26 mouse cellular contexts compared by ENCODE assay signal in the genomic region with DNA sequence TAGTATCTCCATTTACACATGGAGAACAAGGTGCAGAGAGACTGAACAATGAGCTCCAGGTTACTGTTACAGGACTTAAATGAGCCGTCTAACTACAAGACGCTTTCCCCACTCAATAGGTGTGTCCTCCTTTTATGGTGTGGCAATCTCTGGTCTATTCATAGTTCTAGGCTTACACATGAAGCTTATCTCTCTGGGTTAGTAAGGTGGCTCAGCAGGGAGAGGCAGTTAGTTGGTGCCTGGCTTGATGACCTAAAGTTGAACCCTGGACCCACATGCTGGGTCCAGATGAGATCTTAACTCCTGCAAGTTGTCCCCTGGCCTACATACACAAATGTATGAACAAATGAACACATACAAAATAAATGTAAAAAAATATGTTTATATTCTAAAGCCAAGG. TPM values are rescaled to one million over a fixed set of nuclear protein-coding genes. Genes with fewer than 3 reads are reported as not detected.
A peak's percentile ranks its signal among the peaks of the same experiment; 100 is the strongest.
DNase-seq lines count a peak whose midpoint lies in the region; ATAC-seq lines count a peak whose summit lies in the region.
"Had no signal": no experiment of that assay in that cellular context is flagged by ENCODE, and none has a peak within 500 bp of the region (broad histone marks: within the 10 kb centered on the region; RNA-seq: fewer than 3 reads in every experiment).

No protein-coding gene starts in this region.

- no peak overlapping the region for H3K4me3 ChIP-seq in heart, embryonic 13.5 days
- no peak overlapping the region for H3K4me3 ChIP-seq in heart, embryonic 16.5 days (ENCODE audit: low read length)
- H3K4me3 ChIP-seq in liver, embryonic 12.5 days, result no peak overlapping the region
- no peak overlapping the region for H3K4me3 ChIP-seq in stomach, embryonic 14.5 days (ENCODE audit: low read depth, low read length)
- H3K4me3 ChIP-seq: embryonic facial prominence, embryonic 15.5 days; forebrain, embryonic 10.5 days; hindbrain, embryonic 12.5 days; myocyte; neural tube, embryonic 15.5 days had no signal

- H3K9me3 ChIP-seq in heart, embryonic 13.5 days, result no peaks in the 10 kb centered on the region
- H3K9me3 ChIP-seq in heart, embryonic 16.5 days (replicated peaks; ENCODE audit: control insufficient read depth, low read length), result no peaks in the 10 kb centered on the region
- no peaks in the 10 kb centered on the region for H3K9me3 ChIP-seq in liver, embryonic 12.5 days (replicated peaks)
- H3K9me3 ChIP-seq in stomach, embryonic 14.5 days (ENCODE audit: control insufficient read depth, low read depth, low read length), result no peaks in the 10 kb centered on the region
- H3K9me3 ChIP-seq: embryonic facial prominence, embryonic 15.5 days; forebrain, embryonic 10.5 days; hindbrain, embryonic 12.5 days; neural tube, embryonic 15.5 days had no signal

- WGBS in heart, embryonic 13.5 days, result 30% methylated on average over 2 of the region's 2 CpGs
- 41% methylated on average over 2 of the region's 2 CpGs for WGBS in heart, embryonic 16.5 days
- WGBS in liver, embryonic 12.5 days (ENCODE audit: insufficient replicate concordance), result 29% methylated on average over 2 of the region's 2 CpGs
- WGBS in stomach, embryonic 14.5 days, result 81% methylated on average over 2 of the region's 2 CpGs

- no peak overlapping the region for H3K9ac ChIP-seq in heart, embryonic 13.5 days
- H3K9ac ChIP-seq in heart, embryonic 16.5 days (ENCODE audit: low read length), result no peak overlapping the region
- H3K9ac ChIP-seq in liver, embryonic 12.5 days, result no peak overlapping the region
- no peak overlapping the region for H3K9ac ChIP-seq in stomach, embryonic 14.5 days (replicated peaks; ENCODE audit: low read depth, low read length)
- H3K9ac ChIP-seq: embryonic facial prominence, embryonic 15.5 days; hindbrain, embryonic 12.5 days; neural tube, embryonic 15.5 days had no signal

- no peak for DNase-seq in heart, adult 11 months
- DNase-seq in kidney, adult 8-10 months, result no peak
- no peak for DNase-seq in right cerebral cortex, postnatal 10 days (ENCODE audit: low spot score in 2 of 2)
- DNase-seq in adrenal gland, adult 8-10 months, result no peak
- DNase-seq: cerebellum, adult 9-11 months; embryo, embryonic 11 days; gastrocnemius, postnatal 14 days; lung, adult 2 months; lung, postnatal 4 days; midbrain, embryonic 14.5 days had no signal

- H3K27me3 ChIP-seq in heart, embryonic 13.5 days (replicated peaks), result no peaks in the 10 kb centered on the region
- H3K27me3 ChIP-seq in heart, embryonic 16.5 days (ENCODE audit: control insufficient read depth, insufficient read depth, low read length), result no peaks in the 10 kb centered on the region
- no peaks in the 10 kb centered on the region for H3K27me3 ChIP-seq in liver, embryonic 12.5 days (replicated peaks)
- H3K27me3 ChIP-seq in stomach, embryonic 14.5 days (ENCODE audit: control insufficient read depth, insufficient read depth, low read length), result no peaks in the 10 kb centered on the region
- H3K27me3 ChIP-seq: embryonic facial prominence, embryonic 15.5 days; hindbrain, embryonic 12.5 days; neural tube, embryonic 15.5 days had no signal

- H3K4me1 ChIP-seq in heart, embryonic 13.5 days, result peaks cover 15% of the 10 kb centered on the region
- H3K4me1 ChIP-seq in heart, embryonic 16.5 days (ENCODE audit: control insufficient read depth, insufficient read depth, low read length), result peaks cover 8% of the 10 kb centered on the region
- peaks cover 14% of the 10 kb centered on the region for H3K4me1 ChIP-seq in liver, embryonic 12.5 days
- H3K4me1 ChIP-seq in stomach, embryonic 14.5 days (ENCODE audit: control insufficient read depth, insufficient read depth, low read length), result no peaks in the 10 kb centered on the region
- H3K4me1 ChIP-seq: embryonic facial prominence, embryonic 15.5 days; forebrain, embryonic 10.5 days; hindbrain, embryonic 12.5 days; neural tube, embryonic 15.5 days had no signal

- peak overlapping the region; percentile 82 for H3K27ac ChIP-seq in heart, embryonic 13.5 days (replicated peaks)
- H3K27ac ChIP-seq in heart, embryonic 16.5 days (ENCODE audit: low read length), result peak overlapping the region; percentile 77
- no peak overlapping the region for H3K27ac ChIP-seq in liver, embryonic 12.5 days
- H3K27ac ChIP-seq in stomach, embryonic 14.5 days (ENCODE audit: low read length), result no peak overlapping the region
- H3K27ac ChIP-seq: embryonic facial prominence, embryonic 15.5 days; forebrain, embryonic 10.5 days; hindbrain, embryonic 12.5 days; kidney, postnatal 0 days; neural tube, embryonic 15.5 days had no signal

- ATAC-seq in heart, embryonic 13.5 days (ENCODE audit: extremely low read depth, insufficient number of reproducible peaks, low FRiP score, low TSS enrichment), result peak; percentile 31; the same call in 1 of the 2 replicates
- peak; percentile 73; the same call in 1 of the 2 replicates for ATAC-seq in heart, embryonic 16.5 days (replicated peaks; ENCODE audit: extremely low read depth, insufficient read depth, low FRiP score)
- ATAC-seq in liver, embryonic 12.5 days, result peak; percentile 62; the same call in 1 of the 2 replicates
- ATAC-seq in stomach, embryonic 14.5 days (ENCODE audit: insufficient number of reproducible peaks, insufficient read depth, low FRiP score, low read depth), result peak; percentile 63; the same call in 1 of the 2 replicates
- ATAC-seq: inflammation-experienced regulatory T-cells, adult 6 months had no signal

- peak overlapping the region; percentile 12; the same call in 1 of the 2 replicates for H3K4me2 ChIP-seq in heart, embryonic 13.5 days
- peak overlapping the region; percentile 11; the same call in 1 of the 2 replicates for H3K4me2 ChIP-seq in heart, embryonic 16.5 days (ENCODE audit: low read depth, low read length)
- no peak overlapping the region for H3K4me2 ChIP-seq in liver, embryonic 12.5 days
- no peak overlapping the region for H3K4me2 ChIP-seq in stomach, embryonic 14.5 days (replicated peaks; ENCODE audit: low read depth, low read length)
- H3K4me2 ChIP-seq: embryonic facial prominence, embryonic 15.5 days; hindbrain, embryonic 12.5 days; neural tube, embryonic 15.5 days had no signal

- H3K36me3 ChIP-seq in heart, embryonic 13.5 days, result peaks cover 63% of the 10 kb centered on the region
- H3K36me3 ChIP-seq in heart, embryonic 16.5 days (ENCODE audit: control insufficient read depth, insufficient read depth), result peaks cover 15% of the 10 kb centered on the region
- H3K36me3 ChIP-seq in liver, embryonic 12.5 days, result peaks cover 78% of the 10 kb centered on the region
- H3K36me3 ChIP-seq in stomach, embryonic 14.5 days (ENCODE audit: control insufficient read depth, insufficient read depth, low read length), result peaks cover 3% of the 10 kb centered on the region; the same call in 1 of the 2 replicates

RNA-seq across cellular contexts. Expression of gene Slc51a, which starts 24.3 kb away (rescaled TPM):
- 1.6 and 2.0 TPM in 2 replicates for polyA plus RNA-seq in heart, embryonic 13.5 days (2015; fragmentation: Nextera tagmentation; extraction: Ambion mirVana)
- polyA plus RNA-seq in heart, embryonic 16.5 days (2015; fragmentation: Nextera tagmentation; extraction: Ambion mirVana), result 0.59 and 2.4 TPM in 2 replicates
- 0.57 and 0.66 TPM in 2 replicates for polyA plus RNA-seq in liver, embryonic 12.5 days (2016; fragmentation: Nextera tagmentation; extraction: Ambion mirVana)
- 1.9 and 2.7 TPM in 2 replicates for polyA plus RNA-seq in stomach, embryonic 14.5 days (2014; fragmentation: Nextera tagmentation; extraction: Ambion mirVana)
- total RNA-seq in adrenal gland, adult 8-10 months (2022), result under 1 TPM; 0.22 to 0.34 (median 0.27) TPM
- total RNA-seq: gastrocnemius, postnatal 14 days; left cerebral cortex, adult 8-10 months had no signal
- polyA plus RNA-seq: embryonic facial prominence, embryonic 15.5 days; frontal cortex, adult 2 months; inflammation-experienced regulatory T-cells, adult 6 months; midbrain, embryonic 14.5 days had no signal

RNA-seq across cellular contexts. Expression of gene Zdhhc19, which starts 32.6 kb away (rescaled TPM):
- polyA plus RNA-seq in heart, embryonic 13.5 days (2015; fragmentation: Nextera tagmentation; extraction: Ambion mirVana), result not detected in 2 replicates
- not detected in 2 replicates for polyA plus RNA-seq in heart, embryonic 16.5 days (2015; fragmentation: Nextera tagmentation; extraction: Ambion mirVana)
- polyA plus RNA-seq in liver, embryonic 12.5 days (2016; fragmentation: Nextera tagmentation; extraction: Ambion mirVana), result not detected in 2 replicates
- not detected in 2 replicates for polyA plus RNA-seq in stomach, embryonic 14.5 days (2014; fragmentation: Nextera tagmentation; extraction: Ambion mirVana)
- total RNA-seq in adrenal gland, adult 8-10 months (2022), result not detected
- total RNA-seq: gastrocnemius, postnatal 14 days; left cerebral cortex, adult 8-10 months had no signal
- polyA plus RNA-seq: C2C12; embryonic facial prominence, embryonic 15.5 days; forebrain, embryonic 10.5 days; frontal cortex, adult 2 months; hindbrain, embryonic 12.5 days; kidney, postnatal 0 days; limb, embryonic 11.5 days; lung, adult 2 months; midbrain, embryonic 14.5 days; myocyte; neural tube, embryonic 15.5 days; thymus, postnatal 0 days had no signal

RNA-seq across cellular contexts. Expression of gene Pcyt1a, which starts 32.7 kb away (rescaled TPM):
- polyA plus RNA-seq in heart, embryonic 13.5 days (2015; fragmentation: Nextera tagmentation; extraction: Ambion mirVana), result 35.4 and 41.5 TPM in 2 replicates
- polyA plus RNA-seq in heart, embryonic 16.5 days (2015; fragmentation: Nextera tagmentation; extraction: Ambion mirVana), result 38.8 and 42.3 TPM in 2 replicates
- polyA plus RNA-seq in liver, embryonic 12.5 days (2016; fragmentation: Nextera tagmentation; extraction: Ambion mirVana), result 37.6 TPM in 2 replicates
- 40.3 and 44.3 TPM in 2 replicates for polyA plus RNA-seq in stomach, embryonic 14.5 days (2014; fragmentation: Nextera tagmentation; extraction: Ambion mirVana)
- 100 to 1,000 TPM in 1 of 4 experiments, 10 to 100 TPM in 3; 78.1 to 103 (median 87.3) TPM for total RNA-seq in adrenal gland, adult 8-10 months (2022)

RNA-seq across cellular contexts. Expression of gene Tctex1d2, which starts 43.9 kb away (rescaled TPM):
- polyA plus RNA-seq in heart, embryonic 13.5 days (2015; fragmentation: Nextera tagmentation; extraction: Ambion mirVana), result 23.1 and 26.9 TPM in 2 replicates
- 21.3 and 22.8 TPM in 2 replicates for polyA plus RNA-seq in heart, embryonic 16.5 days (2015; fragmentation: Nextera tagmentation; extraction: Ambion mirVana)
- polyA plus RNA-seq in liver, embryonic 12.5 days (2016; fragmentation: Nextera tagmentation; extraction: Ambion mirVana), result 8.1 and 8.6 TPM in 2 replicates
- 28.4 and 31.6 TPM in 2 replicates for polyA plus RNA-seq in stomach, embryonic 14.5 days (2014; fragmentation: Nextera tagmentation; extraction: Ambion mirVana)
- total RNA-seq in adrenal gland, adult 8-10 months (2022), result 10 to 100 TPM in 2 of 4 experiments, 1 to 10 TPM in 2; 7.2 to 13.8 (median 9.2) TPM

Comparison
In these comparisons a context has a peak if more than half of its experiments do, and no peak if none do; other contexts are left out.
1. H3K27ac ChIP-seq: peak in heart, embryonic 13.5 days (single experiment) and heart, embryonic 16.5 days (single experiment); none in liver, embryonic 12.5 days (single experiment) and stomach, embryonic 14.5 days (single experiment).
2. H3K4me2 ChIP-seq: peak in heart, embryonic 13.5 days (single experiment) and heart, embryonic 16.5 days (single experiment); none in liver, embryonic 12.5 days (single experiment) and stomach, embryonic 14.5 days (single experiment).
3. Peak in every context shown above with its lines, with median percentiles within 50 percentile points of each other: ATAC-seq.